Mouse (Mus musculus) ES-E14 (cell line): ENCODE results near the gene Cuedc1. TPM values are rescaled to one million over a fixed set of nuclear protein-coding genes. Genes with fewer than 3 reads are reported as not detected.

Experiments used
- DNase-seq: peaks from one replicate; pipeline ENCODE4 v3.0.0-alpha.2; 2013; ENCODE audit warnings: low read depth, low spot score
- H3K27ac ChIP-seq: 2 replicates; pipeline ENCODE4 v1.5.1; 2012; ENCODE audit warnings: low read depth, mild to moderate bottlenecking, low read length, moderate library complexity, mixed read lengths; ENCODE audit not compliant: poor library complexity, insufficient read depth, severe bottlenecking
- H3K36me3 ChIP-seq: 2 replicates; pipeline ENCODE4 v1.6.1; 2012; ENCODE audit warnings: mild to moderate bottlenecking, low read length, moderate library complexity, mixed read lengths; ENCODE audit not compliant: control insufficient read depth, poor library complexity, insufficient read depth, severe bottlenecking
- H3K4me1 ChIP-seq, 2 experiments: fragments of 150-350 bp in 1 of 2; sonication (generic) in 1 of 2; 2 replicates each; pipeline ENCODE4 v1.6.1; 2012; ENCODE audit warnings: low read length in 2 of 2, mild to moderate bottlenecking in 1 of 2, mixed read lengths in 1 of 2; ENCODE audit not compliant: control insufficient read depth in 2 of 2, insufficient read depth in 2 of 2, poor library complexity in 1 of 2
- H3K4me3 ChIP-seq, 2 experiments: fragments of 150-350 bp in 1 of 2; sonication (generic) in 1 of 2; 2 replicates each; pipeline ENCODE4 v1.5.1; 2012; ENCODE audit warnings: low read length in 2 of 2, low read depth in 1 of 2, mild to moderate bottlenecking in 1 of 2, mixed read lengths in 1 of 2; ENCODE audit not compliant: insufficient read depth in 1 of 2, poor library complexity in 1 of 2, severe bottlenecking in 1 of 2
- H3K9ac ChIP-seq: 2 replicates; pipeline ENCODE4 v1.6.1; 2012; ENCODE audit warnings: low read depth, mild to moderate bottlenecking, low read length, mixed read lengths; ENCODE audit not compliant: poor library complexity, insufficient read depth, severe bottlenecking
- H3K9me3 ChIP-seq: fragments of 150-350 bp; sonication (generic); 2 replicates; pipeline ENCODE4 v1.6.1; 2012; ENCODE audit warnings: low read depth, mild to moderate bottlenecking, low read length; ENCODE audit not compliant: control insufficient read depth, insufficient read depth
- CHD2 ChIP-seq: IDR thresholded peaks from 2 replicates; pipeline ENCODE4 v1.6.1; 2014; ENCODE audit warnings: mild to moderate bottlenecking, low read depth, low read length, inconsistent platforms
- HCFC1 ChIP-seq: IDR thresholded peaks from 2 replicates; pipeline ENCODE4 v1.6.1; 2012; ENCODE audit warnings: low read length, inconsistent platforms, borderline replicate concordance; ENCODE audit not compliant: insufficient read depth
- MAFK ChIP-seq: IDR thresholded peaks from 2 replicates; pipeline ENCODE4 v1.6.1; 2014; ENCODE audit warnings: mild to moderate bottlenecking, low read depth, low read length, inconsistent platforms; ENCODE audit not compliant: insufficient read depth
- ZC3H11A ChIP-seq: IDR thresholded peaks from 2 replicates; pipeline ENCODE4 v1.6.1; 2012; ENCODE audit warnings: low read depth, mild to moderate bottlenecking, inconsistent platforms, low read length, borderline replicate concordance
- ZNF384 ChIP-seq: IDR thresholded peaks from 2 replicates; pipeline ENCODE4 v1.6.1; 2012; ENCODE audit warnings: low read depth, low read length, inconsistent platforms
- in situ Hi-C, 2 experiments: fragments of 600-800 bp; cut with MboI; formaldehyde crosslinking; loops; one replicate each; pipeline ENCODE4 v1.15.1; 2025; ENCODE audit warnings: low sequenced_read_pairs in 2 of 2, inconsistent platforms in 1 of 2; ENCODE audit not compliant: unreplicated experiment in 2 of 2
- total RNA-seq: library from RNA; depleted of rRNA; stranded (reverse); fragments of 300-350 nt; gene quantifications from 2 replicates; pipeline ENCODE4 v1.2.3, GENCODE M21; 2012

Gene Cuedc1
- total RNA-seq, 1 experiment = 8.7 TPM

- no peak for DNase-seq
- H3K4me1 ChIP-seq = peaks cover 23 to 36% of the 10 kb centered on the region in 2 experiments
- no peak overlapping the region for H3K4me3 ChIP-seq
- in situ Hi-C loops = no loop called here
- H3K36me3 ChIP-seq = no peaks in the 10 kb centered on the region
- no peak overlapping the region for H3K9ac ChIP-seq
- TF ChIP-seq ZC3H11A (no peak), CHD2 (no peak), MAFK (no peak), ZNF384 (no peak), HCFC1 (no peak)
- no peaks in the 10 kb centered on the region for H3K9me3 ChIP-seq
- no peak overlapping the region for H3K27ac ChIP-seq
Measured at GRCm38 (mm10) chr11:88168611-88169010, 70.8 kb downstream of the Cuedc1 start.

- Histone ChIP-seq H3K4me3 (peak overlapping the region; percentile 52 to 71; a peak in 3 of 4 replicates), H3K9me3 (no peaks in the 10 kb centered on the region), H3K4me1 (peaks cover 28 to 40% of the 10 kb centered on the region in 2 experiments), H3K36me3 (no peaks in the 10 kb centered on the region), H3K27ac (peak overlapping the region; percentile 92), H3K9ac (peak overlapping the region; percentile 78)
- no peak for DNase-seq
- in situ Hi-C loops = no loop called here
- TF ChIP-seq CHD2 = no peak
- TF ChIP-seq ZNF384 = no peak
- TF ChIP-seq HCFC1 = no peak
- no peak for TF ChIP-seq ZC3H11A
- TF ChIP-seq MAFK = no peak
Measured at GRCm38 (mm10) chr11:88169531-88170040, 71.7 kb downstream of the Cuedc1 start.

- no peaks in the 10 kb centered on the region for H3K9me3 ChIP-seq
- peak overlapping the region; percentile 92; the same call in 1 of the 2 replicates for H3K27ac ChIP-seq
- TF ChIP-seq CHD2 = no peak
- no peak for TF ChIP-seq ZNF384
- TF ChIP-seq MAFK = no peak
- TF ChIP-seq HCFC1 = no peak
- TF ChIP-seq ZC3H11A = no peak
- in situ Hi-C loops = no loop called here
- DNase-seq = no peak
- no peak overlapping the region for H3K4me3 ChIP-seq
- no peaks in the 10 kb centered on the region for H3K36me3 ChIP-seq
- peaks cover 25 to 40% of the 10 kb centered on the region in 2 experiments for H3K4me1 ChIP-seq
- peak overlapping the region; percentile 40; the same call in 1 of the 2 replicates for H3K9ac ChIP-seq
Measured at GRCm38 (mm10) chr11:88170606-88171005, 72.7 kb downstream of the Cuedc1 start.

GRCm38 (mm10) chr11:88171876-88172442 is 74.1 kb downstream of the Cuedc1 start:
- H3K9ac ChIP-seq = peak overlapping the region; percentile 54; the same call in 1 of the 2 replicates
- in situ Hi-C loops = no loop called here
- TF ChIP-seq ZNF384 (no peak), MAFK (no peak), HCFC1 (no peak), CHD2 (no peak), ZC3H11A (no peak)
- no peaks in the 10 kb centered on the region for H3K9me3 ChIP-seq
- H3K4me1 ChIP-seq = peaks cover 25 to 39% of the 10 kb centered on the region in 2 experiments
- no peak for DNase-seq
- H3K27ac ChIP-seq = peak overlapping the region; percentile 92; the same call in 1 of the 2 replicates
- H3K4me3 ChIP-seq = peak overlapping the region in 1 of 2 experiments; percentile 5; a peak in 1 of 4 replicates
- H3K36me3 ChIP-seq = no peaks in the 10 kb centered on the region
